Mouse (Mus musculus) bone marrow, adult 2 months (tissue): ENCODE measurements around the gene Ccrl2.

Experiments used
- CTCF ChIP-seq: fragments of 200-500 bp; IDR thresholded peaks from 2 replicates; pipeline ENCODE4 v1.5.1; 2011; ENCODE audit warnings: low read length, control low read depth; ENCODE audit not compliant: control insufficient read depth, insufficient read depth
- POLR2A ChIP-seq: fragments of 200-500 bp; IDR thresholded peaks from 2 replicates; pipeline ENCODE4 v1.6.1; 2011; ENCODE audit warnings: low read depth, mild to moderate bottlenecking, control low read depth, low read length, borderline replicate concordance; ENCODE audit not compliant: control insufficient read depth

- TF ChIP-seq CTCF (no peak; the same call in 1 of the 2 replicates), POLR2A (no peak)
Observed at GRCm38 (mm10) chr9:111055800-111056518, 1.4 kb downstream of the Ccrl2 start.
